Mouse (Mus musculus): ENCODE results near the gene Rbm47. TPM values are rescaled to one million over a fixed set of nuclear protein-coding genes. Genes with fewer than 3 reads are reported as not detected.

Rbm47 gene
- total and polyA plus RNA-seq, 2 experiments, result 47.4 to 63.5 TPM

- WGBS, result 88% methylated on average over 5 of the region's 5 CpGs
- no peak for DNase-seq (ENCODE audit: extremely low read depth, low read depth, low spot score)
- TF ChIP-seq CTCF (IDR thresholded peaks at IDR 0.05; ENCODE audit: low read depth, low read length) (no peak), POLR2A (IDR thresholded peaks at IDR 0.05; ENCODE audit: extremely low read depth, insufficient read depth, low read length) (no peak)
- no peaks in the 10 kb centered on the region for H3K79me2 ChIP-seq (ENCODE audit: control insufficient read depth, insufficient read depth, low read length)
- H3K9ac ChIP-seq (ENCODE audit: low read depth, low read length), result no peak overlapping the region
- H3K4me3 ChIP-seq (ENCODE audit: insufficient read depth, low read depth, low read length), result no peak overlapping the region
- H3K27me3 ChIP-seq (ENCODE audit: control insufficient read depth, insufficient read depth, low read length), result no peaks in the 10 kb centered on the region
- H3K4me1 ChIP-seq (ENCODE audit: control insufficient read depth, insufficient read depth, low read length), result peaks cover 7% of the 10 kb centered on the region
- no peaks in the 10 kb centered on the region for H3K36me3 ChIP-seq (ENCODE audit: control insufficient read depth, insufficient read depth, low read length)
- H3K27ac ChIP-seq (replicated peaks; ENCODE audit: insufficient read depth, low read depth, low read length), result no peak overlapping the region
Observed at GRCm38 (mm10) chr5:66209532-66210176, 36.7 kb upstream of the Rbm47 start.

- no peaks in the 10 kb centered on the region for H3K36me3 ChIP-seq (ENCODE audit: control insufficient read depth, insufficient read depth, low read length)
- TF ChIP-seq POLR2A (IDR thresholded peaks at IDR 0.05; ENCODE audit: extremely low read depth, insufficient read depth, low read length) (no peak), CTCF (IDR thresholded peaks at IDR 0.05; ENCODE audit: low read depth, low read length) (no peak)
- peaks cover 12% of the 10 kb centered on the region for H3K4me1 ChIP-seq (ENCODE audit: control insufficient read depth, insufficient read depth, low read length)
- H3K9ac ChIP-seq (ENCODE audit: low read depth, low read length), result no peak overlapping the region
- no peak overlapping the region for H3K4me3 ChIP-seq (ENCODE audit: insufficient read depth, low read depth, low read length)
- no peaks in the 10 kb centered on the region for H3K27me3 ChIP-seq (ENCODE audit: control insufficient read depth, insufficient read depth, low read length)
- peak; percentile 88 for DNase-seq (ENCODE audit: extremely low read depth, low read depth, low spot score)
- no peaks in the 10 kb centered on the region for H3K79me2 ChIP-seq (ENCODE audit: control insufficient read depth, insufficient read depth, low read length)
- 19% methylated on average over 4 of the region's 4 CpGs for WGBS
- peak overlapping the region; percentile 67 for H3K27ac ChIP-seq (replicated peaks; ENCODE audit: insufficient read depth, low read depth, low read length)
Observed at GRCm38 (mm10) chr5:66204966-66205365, 32.0 kb upstream of the Rbm47 start.

GRCm38 (mm10) chr5:66203424-66203823 is 30.5 kb upstream of the Rbm47 start:
- no peaks in the 10 kb centered on the region for H3K27me3 ChIP-seq (ENCODE audit: control insufficient read depth, insufficient read depth, low read length)
- no peaks in the 10 kb centered on the region for H3K79me2 ChIP-seq (ENCODE audit: control insufficient read depth, insufficient read depth, low read length)
- DNase-seq (ENCODE audit: extremely low read depth, low read depth, low spot score), result peak; percentile 63
- H3K9ac ChIP-seq (ENCODE audit: low read depth, low read length), result no peak overlapping the region
- TF ChIP-seq CTCF (IDR thresholded peaks at IDR 0.05; ENCODE audit: low read depth, low read length) (no peak), POLR2A (IDR thresholded peaks at IDR 0.05; ENCODE audit: extremely low read depth, insufficient read depth, low read length) (no peak)
- H3K4me1 ChIP-seq (ENCODE audit: control insufficient read depth, insufficient read depth, low read length), result peaks cover 12% of the 10 kb centered on the region
- no peaks in the 10 kb centered on the region for H3K36me3 ChIP-seq (ENCODE audit: control insufficient read depth, insufficient read depth, low read length)
- H3K27ac ChIP-seq (replicated peaks; ENCODE audit: insufficient read depth, low read depth, low read length), result no peak overlapping the region
- H3K4me3 ChIP-seq (ENCODE audit: insufficient read depth, low read depth, low read length), result no peak overlapping the region
- 21% methylated on average over 1 of the region's 1 CpGs for WGBS

- Histone ChIP-seq H3K4me1 (ENCODE audit: control insufficient read depth, insufficient read depth, low read length) (peaks cover 6% of the 10 kb centered on the region), H3K36me3 (ENCODE audit: control insufficient read depth, insufficient read depth, low read length) (no peaks in the 10 kb centered on the region), H3K79me2 (ENCODE audit: control insufficient read depth, insufficient read depth, low read length) (no peaks in the 10 kb centered on the region), H3K4me3 (ENCODE audit: insufficient read depth, low read depth, low read length) (no peak overlapping the region), H3K9ac (ENCODE audit: low read depth, low read length) (no peak overlapping the region), H3K27ac (replicated peaks; ENCODE audit: insufficient read depth, low read depth, low read length) (no peak overlapping the region), H3K27me3 (ENCODE audit: control insufficient read depth, insufficient read depth, low read length) (no peaks in the 10 kb centered on the region)
- DNase-seq (ENCODE audit: extremely low read depth, low read depth, low spot score), result peak; percentile 30
- TF ChIP-seq POLR2A (IDR thresholded peaks at IDR 0.05; ENCODE audit: extremely low read depth, insufficient read depth, low read length), result no peak
- no peak for TF ChIP-seq CTCF (IDR thresholded peaks at IDR 0.05; ENCODE audit: low read depth, low read length)
- 26% methylated on average over 10 of the region's 10 CpGs for WGBS
Observed at GRCm38 (mm10) chr5:66200044-66200443, 27.1 kb upstream of the Rbm47 start.

GRCm38 (mm10) chr5:66195323-66195722 is 22.4 kb upstream of the Rbm47 start:
- TF ChIP-seq POLR2A (IDR thresholded peaks at IDR 0.05; ENCODE audit: extremely low read depth, insufficient read depth, low read length) (no peak), CTCF (IDR thresholded peaks at IDR 0.05; ENCODE audit: low read depth, low read length) (no peak)

GRCm38 (mm10) chr5:66193218-66193846 is 20.4 kb upstream of the Rbm47 start:
- Histone ChIP-seq H3K79me2 (ENCODE audit: control insufficient read depth, insufficient read depth, low read length) (no peaks in the 10 kb centered on the region), H3K9ac (ENCODE audit: low read depth, low read length) (no peak overlapping the region), H3K4me1 (ENCODE audit: control insufficient read depth, insufficient read depth, low read length) (no peaks in the 10 kb centered on the region), H3K4me3 (ENCODE audit: insufficient read depth, low read depth, low read length) (no peak overlapping the region), H3K27me3 (ENCODE audit: control insufficient read depth, insufficient read depth, low read length) (no peaks in the 10 kb centered on the region), H3K36me3 (ENCODE audit: control insufficient read depth, insufficient read depth, low read length) (no peaks in the 10 kb centered on the region), H3K27ac (replicated peaks; ENCODE audit: insufficient read depth, low read depth, low read length) (no peak overlapping the region)
- TF ChIP-seq CTCF (IDR thresholded peaks at IDR 0.05; ENCODE audit: low read depth, low read length), result no peak
- no peak for TF ChIP-seq POLR2A (IDR thresholded peaks at IDR 0.05; ENCODE audit: extremely low read depth, insufficient read depth, low read length)
- WGBS, result 91% methylated on average over 11 of the region's 11 CpGs
- DNase-seq (ENCODE audit: extremely low read depth, low read depth, low spot score), result no peak

More at GRCm38 (mm10) chr5:66195323-66195722, 22.4 kb upstream of the Rbm47 start:
- Histone ChIP-seq H3K9ac (ENCODE audit: low read depth, low read length) (no peak overlapping the region), H3K4me3 (ENCODE audit: insufficient read depth, low read depth, low read length) (no peak overlapping the region), H3K4me1 (ENCODE audit: control insufficient read depth, insufficient read depth, low read length) (no peaks in the 10 kb centered on the region), H3K36me3 (ENCODE audit: control insufficient read depth, insufficient read depth, low read length) (no peaks in the 10 kb centered on the region), H3K27me3 (ENCODE audit: control insufficient read depth, insufficient read depth, low read length) (no peaks in the 10 kb centered on the region), H3K79me2 (ENCODE audit: control insufficient read depth, insufficient read depth, low read length) (no peaks in the 10 kb centered on the region), H3K27ac (replicated peaks; ENCODE audit: insufficient read depth, low read depth, low read length) (no peak overlapping the region)
- WGBS, result 90% methylated on average over 10 of the region's 10 CpGs
- no peak for DNase-seq (ENCODE audit: extremely low read depth, low read depth, low spot score)
